Mouse (Mus musculus) lung, postnatal 14 days (tissue): ENCODE data around the gene Esp34.

ENCODE experiments used
- DNase-seq: peaks from one replicate; pipeline ENCODE4 v3.0.0; 2021

Esp34 gene

GRCm38 (mm10) chr17:38553892-38554291 lies at the start of gene Esp34:
Gene Esp34, plus strand, starts transcription at chr17:38554192.
- DNase-seq: no peak

GRCm38 (mm10) chr17:38562527-38562926 lies 8.5 kb downstream of the Esp34 start:
- no peak for DNase-seq
